Mouse (Mus musculus) frontal cortex, postnatal 14 days (tissue): ENCODE results near the gene Ilvbl.
"Not testable (repeated sequence)": the region's sequence is repeated elsewhere in the genome, so short reads cannot be mapped to it uniquely, and the experiment has no call there.

Experiments used
- DNase-seq, 2 experiments: peaks; one replicate each; pipeline ENCODE4 v3.0.0; 2022; ENCODE audit warnings: low spot score in 2 of 2

The Ilvbl gene

GRCm38 (mm10) chr10:78591406-78592328, 17.5 kb downstream of the Ilvbl start, which contains the start of gene Syde1:
TSS of gene Syde1 (minus strand) at chr10:78591964.
- no peak for DNase-seq

- DNase-seq = no peak
Observed at GRCm38 (mm10) chr10:78592856-78593379, 18.8 kb downstream of the Ilvbl start.

GRCm38 (mm10) chr10:78593736-78594135, 19.6 kb downstream of the Ilvbl start:
- DNase-seq = no peak

- DNase-seq = no peak
Observed at GRCm38 (mm10) chr10:78594157-78594556, 20.0 kb downstream of the Ilvbl start.

GRCm38 (mm10) chr10:78594566-78594965, 20.4 kb downstream of the Ilvbl start:
- no peak for DNase-seq

- DNase-seq = no peak
Observed at GRCm38 (mm10) chr10:78599865-78600264, 25.7 kb downstream of the Ilvbl start.

GRCm38 (mm10) chr10:78605080-78605479, 30.9 kb downstream of the Ilvbl start:
- peak in 1 of 2 experiments; percentile 27 for DNase-seq

GRCm38 (mm10) chr10:78607602-78608001, 33.5 kb downstream of the Ilvbl start:
- DNase-seq = no peak

GRCm38 (mm10) chr10:78617974-78618373, 43.8 kb downstream of the Ilvbl start, which contains the start of gene Olfr1357:
TSS of gene Olfr1357 (minus strand) at chr10:78618074.
- no peak for DNase-seq

GRCm38 (mm10) chr10:78623143-78623542, 49.0 kb downstream of the Ilvbl start:
- DNase-seq = not testable (repeated sequence)

- no peak for DNase-seq
Observed at GRCm38 (mm10) chr10:78630194-78630593, 56.0 kb downstream of the Ilvbl start.

GRCm38 (mm10) chr10:78632311-78632710, 58.2 kb downstream of the Ilvbl start:
- DNase-seq = peak; percentile 7 to 18
